Mouse (Mus musculus): Measurements from ENCODE around the gene Tmem43.

- TF ChIP-seq CTCF (IDR thresholded peaks at IDR 0.05; ENCODE audit: low read depth), result no peak
- TF ChIP-seq EP300 (IDR thresholded peaks at IDR 0.05; ENCODE audit: low read depth), result no peak
Measured at GRCm38 (mm10) chr6:91441145-91441662, 32.3 kb upstream of the Tmem43 start.
